Mouse (Mus musculus): ENCODE measurements around the gene Gm4792.

DNA sequence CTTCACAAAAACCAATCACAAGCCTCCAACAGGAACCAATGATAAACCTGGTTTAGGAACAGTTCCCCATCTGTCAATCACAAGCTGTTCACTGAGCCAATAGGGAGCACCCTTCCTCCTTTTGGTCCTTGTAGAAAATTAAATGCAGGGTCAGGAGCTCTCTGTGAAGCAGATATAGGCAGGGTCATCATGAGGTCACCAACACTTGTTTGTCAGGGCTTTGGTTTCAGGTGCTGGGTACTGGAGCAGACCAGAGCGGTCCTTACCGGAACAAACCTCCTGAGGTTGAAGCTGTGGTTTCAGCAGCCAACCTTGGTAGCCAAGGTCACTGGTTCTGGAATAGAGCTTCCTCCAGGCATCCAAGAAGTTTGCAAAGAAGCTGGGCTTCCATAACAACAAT, 798 bp upstream of the Gm4792 start:
- TF ChIP-seq CTCF (IDR thresholded peaks at IDR 0.05; ENCODE audit: control insufficient read depth, insufficient read depth, insufficient read length), result no peak
- no peak for TF ChIP-seq FOSL1 (IDR thresholded peaks at IDR 0.05; ENCODE audit: insufficient read depth, low read length, poor library complexity, severe bottlenecking)
- no peak for TF ChIP-seq MYOG (IDR thresholded peaks at IDR 0.05; ENCODE audit: control insufficient read depth, extremely low read depth, insufficient read length)
